Mouse (Mus musculus) testis, adult 2 months (tissue): ENCODE results near the gene Cblb.

Source experiments
- CTCF ChIP-seq: fragments of 200-500 bp; IDR thresholded peaks from 2 replicates; pipeline ENCODE4 v1.5.1; 2012; ENCODE audit warnings: low read depth, mild to moderate bottlenecking, inconsistent platforms, low read length, moderate library complexity; ENCODE audit not compliant: control insufficient read depth, insufficient read depth, insufficient replicate concordance
- POLR2A ChIP-seq: fragments of 200-500 bp; IDR thresholded peaks from 2 replicates; pipeline ENCODE4 v1.6.1; 2012; ENCODE audit warnings: low read depth, mild to moderate bottlenecking, inconsistent platforms, low read length, moderate library complexity; ENCODE audit not compliant: control insufficient read depth

DNA sequence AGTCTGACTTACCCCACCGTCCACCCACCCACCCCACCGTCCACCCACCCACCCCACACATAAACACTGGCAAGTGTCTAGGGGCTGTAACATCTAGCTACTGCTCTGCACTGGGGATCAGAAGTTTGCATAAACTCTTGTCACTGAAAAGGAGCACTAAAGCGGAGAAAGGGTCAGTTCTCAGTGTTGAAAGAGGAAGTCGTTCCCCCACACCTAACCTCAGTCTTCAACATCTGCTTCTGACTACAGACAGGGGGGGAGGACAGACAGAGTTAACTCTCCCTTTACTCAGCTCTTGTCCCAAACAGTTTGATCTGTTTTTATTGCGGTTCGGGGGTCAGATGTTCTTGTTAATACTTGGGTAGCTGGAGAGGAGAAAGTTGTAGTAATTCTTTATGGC lies 59.9 kb downstream of the Cblb start:
- no peak for TF ChIP-seq POLR2A
- TF ChIP-seq CTCF, result no peak
